Mouse (Mus musculus) T-helper 2 cell (primary cell): Measurements from ENCODE around the gene Baz2b.
"Not testable (repeated sequence)": the region's sequence is repeated elsewhere in the genome, so short reads cannot be mapped to it uniquely, and the experiment has no call there.

Source experiments
- in situ Hi-C: fragments of 300-600 bp; cut with MboI, MseI; formaldehyde crosslinking; loops from one replicate; pipeline ENCODE4 v1.15.1; 2025; ENCODE audit warnings: high pct_unique_total_duplicates

Gene Baz2b

DNA sequence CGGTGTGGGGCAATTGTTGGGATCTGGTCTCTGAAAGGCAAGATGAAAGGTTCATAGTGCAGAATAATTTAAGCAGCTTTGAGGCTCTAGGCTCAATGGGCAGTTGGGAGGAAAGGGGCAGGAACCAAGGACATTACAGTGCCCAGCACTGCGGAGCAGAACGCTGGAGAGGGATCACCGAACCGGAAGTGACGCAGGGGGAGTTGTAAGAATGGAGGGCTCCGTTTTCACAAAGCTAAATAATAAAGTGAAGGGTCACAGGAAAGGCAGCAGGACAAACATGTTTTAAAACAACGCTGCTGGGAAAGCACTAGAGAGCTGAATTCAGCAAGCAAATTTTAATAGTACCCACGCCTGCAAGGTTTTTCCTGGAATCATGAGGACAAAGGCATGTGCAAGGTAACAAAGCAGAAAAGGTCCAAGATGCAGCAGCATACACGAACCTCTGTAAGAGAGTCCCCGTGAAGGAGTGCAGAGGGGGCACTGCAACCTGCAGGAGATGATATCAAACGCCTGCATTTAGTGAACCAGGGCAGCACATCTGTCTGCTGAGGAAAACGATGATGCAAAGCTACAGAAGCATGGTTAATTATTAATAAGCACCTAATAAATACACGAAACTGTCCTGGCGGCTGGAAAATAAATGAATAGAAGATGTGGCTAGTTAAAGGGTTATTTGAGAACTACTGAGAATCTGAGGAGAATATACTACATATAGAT lies 120.0 kb downstream of the Baz2b start:
- in situ Hi-C loops = no loop called here

DNA sequence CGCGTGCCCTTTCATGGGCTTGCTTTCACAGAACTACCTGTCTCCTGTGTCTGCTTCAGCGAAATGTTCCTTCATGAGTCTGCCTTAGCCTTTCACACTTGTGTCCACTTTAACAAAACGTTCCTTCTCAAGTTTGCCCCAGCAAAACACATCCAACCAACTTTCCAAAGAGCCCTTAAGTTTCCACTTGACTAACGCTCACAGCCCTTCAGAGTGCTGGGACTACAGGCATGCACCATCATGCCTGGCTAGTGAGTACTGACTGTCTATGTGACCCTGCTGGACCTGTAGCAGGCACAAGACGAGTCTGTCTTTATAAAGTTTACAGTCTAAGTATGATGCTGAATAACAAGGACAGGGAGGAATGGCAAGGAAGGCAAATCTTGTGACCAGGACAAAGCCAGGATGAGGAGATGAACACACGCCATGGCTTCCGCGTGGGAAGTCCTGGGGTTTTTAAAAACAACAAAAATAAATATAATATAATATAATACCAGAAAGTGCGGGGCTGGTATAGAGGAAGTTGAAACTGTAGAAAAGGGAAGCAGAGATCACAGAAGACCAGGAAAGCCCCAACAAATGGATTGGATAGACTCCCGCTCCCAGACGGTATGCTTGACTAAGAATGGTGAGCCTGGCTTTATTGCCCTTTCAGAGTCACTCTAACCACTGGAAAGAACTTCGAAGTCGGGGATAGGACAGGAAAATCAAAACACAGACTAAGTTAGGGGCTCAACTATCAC lies 120.7 kb downstream of the Baz2b start:
- in situ Hi-C loops = no loop called here

DNA sequence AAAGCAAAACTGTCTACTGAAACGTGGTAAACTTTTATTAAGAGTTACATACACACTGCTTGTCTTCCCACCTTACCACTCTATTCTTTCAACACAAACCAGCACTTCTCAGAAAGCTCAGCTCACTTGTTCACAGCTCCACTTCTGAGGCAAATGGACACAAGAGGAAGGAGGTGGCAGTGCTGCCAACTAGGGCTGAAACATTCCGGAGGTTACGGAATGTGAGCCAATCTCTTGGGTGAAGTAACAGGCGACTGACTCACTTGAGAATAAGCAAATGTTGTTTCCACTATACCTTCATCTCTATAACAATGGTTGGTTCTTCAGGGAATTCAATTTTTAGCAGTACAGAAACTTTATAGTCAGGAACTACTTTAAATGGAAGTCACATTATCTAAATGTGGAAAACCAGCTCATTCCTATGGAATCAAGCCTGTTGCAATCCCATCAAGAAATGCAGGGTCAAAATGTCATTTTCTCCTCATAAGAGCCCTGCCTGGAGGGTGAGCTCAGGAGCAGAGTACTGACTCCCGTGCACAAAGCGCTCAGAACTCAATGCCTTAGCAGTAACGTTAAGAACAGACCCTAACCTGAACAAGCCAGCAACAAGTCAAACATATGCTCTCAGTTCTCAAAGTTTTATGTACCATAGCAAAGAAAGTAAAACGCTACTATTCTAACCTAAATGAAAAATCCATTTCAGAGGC lies 123.3 kb downstream of the Baz2b start:
- in situ Hi-C loops = no loop called here

DNA sequence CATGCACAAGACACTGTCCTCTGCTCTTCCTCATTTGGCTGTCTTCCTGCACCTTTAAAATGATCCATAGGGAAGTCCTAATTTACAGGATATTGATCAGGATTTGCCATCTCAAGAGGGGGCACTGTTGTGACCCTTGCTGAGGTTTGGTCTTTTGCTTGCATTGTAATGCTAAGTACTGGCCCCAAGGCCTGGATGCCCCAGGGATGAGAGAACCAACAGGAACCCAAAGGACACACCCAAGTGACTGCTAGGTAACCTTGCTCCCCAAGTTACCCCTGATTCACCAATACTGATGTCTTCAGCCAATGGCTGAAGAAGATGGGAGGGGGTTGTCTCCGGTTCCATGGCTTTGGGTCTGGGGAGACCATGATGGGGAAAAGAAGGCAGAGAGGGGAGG lies 124.8 kb downstream of the Baz2b start:
- in situ Hi-C loops = no loop called here

DNA sequence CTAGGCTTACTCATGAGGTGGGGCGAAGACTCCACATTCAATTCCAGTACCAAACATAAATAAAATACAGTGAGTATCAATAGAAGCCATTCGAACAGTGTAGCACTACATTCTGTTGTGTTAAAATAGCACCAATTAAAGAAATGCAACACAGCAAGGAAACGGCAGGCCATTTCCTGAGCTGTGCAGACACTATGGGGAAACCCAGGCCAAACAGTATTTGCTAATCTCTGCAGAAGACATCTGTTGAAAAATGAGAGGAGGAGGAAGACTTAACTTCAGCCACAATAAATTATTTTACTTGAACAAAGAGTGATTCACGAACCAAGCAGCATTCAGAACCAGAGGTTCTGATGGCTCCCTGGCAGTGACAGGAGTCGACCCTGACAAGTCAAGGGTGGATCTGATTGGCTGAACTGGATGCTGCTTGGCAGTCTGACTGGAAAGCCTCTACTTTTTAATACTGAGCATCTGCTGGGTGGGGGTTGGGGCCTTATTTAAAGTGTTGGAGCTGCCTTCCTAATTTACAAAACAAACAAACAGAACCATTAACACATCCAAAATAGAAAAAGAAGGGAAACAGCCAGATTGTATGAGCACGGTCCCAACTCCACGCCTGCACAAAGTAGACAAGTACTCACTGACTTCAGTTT lies 126.5 kb downstream of the Baz2b start:
- in situ Hi-C loops = no loop called here

DNA sequence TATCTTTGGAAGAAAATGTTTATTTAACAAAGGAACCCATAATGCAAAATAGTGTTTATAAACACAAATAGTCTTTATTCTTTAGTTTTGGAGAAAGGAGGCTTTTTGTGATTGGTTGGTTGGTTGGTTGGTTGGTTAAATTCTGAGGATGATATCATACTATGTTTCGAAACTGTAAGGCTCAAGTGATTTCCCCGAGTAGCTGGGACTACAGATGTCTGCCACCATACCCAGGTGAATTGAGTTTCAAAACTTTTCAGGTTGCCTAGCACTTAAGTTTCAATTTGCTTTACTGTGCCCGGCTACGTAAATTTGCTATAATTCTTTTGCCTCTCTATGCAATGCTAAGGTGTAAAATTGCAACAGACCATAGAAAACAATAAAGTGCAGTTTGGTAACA lies 127.4 kb downstream of the Baz2b start:
- in situ Hi-C loops = no loop called here

DNA sequence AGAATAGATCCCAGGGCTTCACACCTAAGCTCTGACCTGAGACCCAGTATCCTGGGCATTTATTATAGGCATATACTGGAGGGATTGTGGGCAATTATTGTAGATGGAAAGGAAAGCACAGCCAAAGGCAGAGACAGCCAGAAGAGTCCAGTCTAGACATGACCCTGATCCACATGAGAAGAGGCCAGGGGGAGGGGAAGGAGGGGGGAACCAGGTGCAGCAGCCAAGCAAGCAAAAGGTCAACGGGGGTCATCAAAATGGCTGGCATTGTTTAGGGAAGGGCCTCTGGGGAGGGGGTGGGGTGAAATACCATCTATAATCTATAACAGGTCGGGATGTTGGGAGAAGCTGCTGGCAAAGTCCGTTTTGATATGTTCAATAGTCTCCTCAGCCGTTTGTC lies 128.8 kb downstream of the Baz2b start:
- in situ Hi-C loops = no loop called here

DNA sequence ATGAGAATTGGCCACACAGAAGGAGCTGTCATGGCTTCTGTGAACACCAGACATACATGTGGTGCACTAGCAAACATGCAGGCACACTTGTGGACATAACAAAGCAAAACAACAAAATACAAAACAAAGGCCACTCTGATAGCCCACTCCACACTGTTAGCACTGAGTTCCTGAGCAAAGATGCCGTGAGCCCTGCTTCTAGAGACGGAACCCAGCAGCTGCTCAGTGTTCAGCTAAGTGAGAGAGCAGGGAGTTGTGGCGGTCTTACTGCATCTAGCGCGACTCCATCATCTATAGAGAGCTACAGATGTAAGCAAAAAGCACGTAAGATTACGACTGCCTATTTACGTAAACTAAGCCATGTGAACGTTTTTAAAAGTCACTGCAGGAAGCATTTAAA lies 132.0 kb downstream of the Baz2b start:
- in situ Hi-C loops = no loop called here

DNA sequence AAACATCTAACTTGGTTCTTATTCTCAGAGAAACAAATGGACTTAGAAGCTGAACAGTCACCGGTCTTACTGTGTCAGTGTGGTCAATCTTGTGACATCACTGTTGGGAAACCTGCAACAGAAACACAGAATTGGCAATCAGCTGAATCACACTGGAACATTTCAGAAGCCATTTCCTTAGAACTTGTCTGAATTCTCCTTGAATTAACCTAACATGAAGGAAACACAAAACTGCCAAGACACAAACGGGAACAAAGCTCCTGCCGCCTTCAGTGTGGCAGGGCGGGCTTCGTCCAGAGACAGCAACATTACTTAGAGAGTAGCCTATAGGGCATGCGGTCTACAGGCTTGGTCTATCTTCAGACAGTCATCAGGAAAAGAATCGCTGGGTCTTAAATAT lies 132.8 kb downstream of the Baz2b start:
- in situ Hi-C loops = no loop called here

DNA sequence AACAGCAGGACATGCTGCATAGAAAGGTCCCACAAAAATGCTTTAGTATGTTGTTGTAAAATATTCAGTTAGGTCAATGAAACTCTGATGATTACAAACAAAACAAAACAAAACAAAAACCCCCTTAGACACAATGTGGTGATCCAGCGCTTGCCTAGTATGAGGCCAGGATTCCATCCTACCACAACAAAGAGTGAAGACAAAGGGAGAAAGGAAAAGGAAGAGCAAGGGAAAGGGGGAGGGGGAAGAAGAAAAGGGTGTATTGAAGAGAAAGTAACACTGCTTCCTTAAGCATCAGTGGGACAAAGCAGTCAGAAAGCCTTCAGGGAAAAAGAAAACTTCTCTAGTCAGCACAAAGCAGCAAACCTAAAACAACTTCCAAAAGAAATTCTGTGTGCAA lies 133.6 kb downstream of the Baz2b start:
- in situ Hi-C loops = no loop called here

DNA sequence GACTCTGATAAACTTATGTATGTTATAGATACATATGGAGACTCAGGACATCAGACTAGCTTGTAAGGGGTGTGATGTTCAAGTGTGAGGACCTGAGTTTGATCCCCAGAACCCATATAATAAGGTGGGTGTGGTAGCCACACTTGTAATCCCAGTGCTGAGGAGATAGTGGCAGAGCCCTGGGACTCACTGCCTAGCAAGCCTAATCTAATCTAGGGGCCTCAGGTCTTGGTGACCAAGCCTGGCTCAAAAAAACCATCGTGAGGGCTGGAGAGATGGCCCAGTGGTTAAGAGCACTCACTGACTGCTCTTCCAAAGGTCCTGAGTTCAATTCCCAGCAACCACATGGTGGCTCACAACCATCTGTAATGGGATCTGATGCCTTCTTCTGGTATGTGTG lies 135.8 kb downstream of the Baz2b start:
- in situ Hi-C loops = not testable (repeated sequence)

DNA sequence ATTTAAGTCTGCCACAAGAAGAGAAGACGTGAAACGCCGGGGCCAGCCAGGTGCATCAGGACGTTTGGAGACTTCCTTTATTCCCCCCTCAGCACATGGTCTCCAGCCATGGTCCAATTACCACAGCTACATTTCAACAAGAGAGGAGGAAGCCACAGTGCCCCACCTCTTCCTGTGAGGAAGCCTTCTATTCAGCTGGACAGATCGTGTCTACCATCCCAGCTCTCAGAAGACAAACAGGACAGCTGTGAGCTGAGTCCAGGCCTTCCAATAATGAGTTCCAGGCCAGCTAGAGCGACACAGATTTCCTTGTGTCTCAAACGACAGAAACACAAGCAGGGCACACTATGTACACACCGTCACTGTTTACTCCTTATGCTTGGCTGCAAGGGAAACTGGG lies 137.8 kb downstream of the Baz2b start:
- in situ Hi-C loops = no loop called here

DNA sequence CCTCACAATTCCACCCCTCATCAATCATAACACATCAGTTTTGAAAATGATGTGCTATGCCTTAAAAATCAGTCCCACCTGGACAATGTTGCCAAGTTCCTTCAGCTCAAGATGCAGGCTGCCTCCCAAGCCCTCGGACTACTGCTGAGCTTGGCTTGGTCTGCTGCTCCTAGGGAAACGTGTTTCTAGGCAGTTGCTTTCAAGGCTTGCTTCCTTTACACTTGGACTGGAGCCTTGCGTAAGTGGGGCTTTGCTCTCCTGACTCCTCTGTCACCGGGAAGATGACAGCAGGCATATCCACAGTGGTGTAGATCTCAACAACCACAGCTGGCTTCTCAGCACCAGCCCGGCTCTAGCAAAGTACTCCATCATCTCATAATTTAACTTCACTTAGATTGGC lies 138.7 kb downstream of the Baz2b start:
- in situ Hi-C loops = no loop called here

DNA sequence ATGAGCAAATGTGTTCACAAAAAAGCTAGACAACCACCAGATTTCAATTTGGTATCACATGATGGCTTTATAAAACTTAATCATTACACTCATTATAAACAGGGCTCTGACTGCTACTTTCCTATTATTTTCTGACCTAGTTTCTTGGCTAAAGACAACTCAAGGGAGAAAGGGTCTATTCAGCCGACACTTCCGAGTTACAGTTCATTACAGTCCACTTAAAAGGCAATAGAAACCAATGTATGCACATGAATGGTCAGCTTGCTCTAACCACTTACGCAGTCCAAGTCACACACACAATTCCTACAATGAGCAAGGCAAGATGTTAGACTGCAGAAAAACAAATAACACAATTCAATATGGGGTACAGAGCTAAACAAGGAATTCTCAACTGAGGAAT lies 141.2 kb downstream of the Baz2b start:
- in situ Hi-C loops = no loop called here

DNA sequence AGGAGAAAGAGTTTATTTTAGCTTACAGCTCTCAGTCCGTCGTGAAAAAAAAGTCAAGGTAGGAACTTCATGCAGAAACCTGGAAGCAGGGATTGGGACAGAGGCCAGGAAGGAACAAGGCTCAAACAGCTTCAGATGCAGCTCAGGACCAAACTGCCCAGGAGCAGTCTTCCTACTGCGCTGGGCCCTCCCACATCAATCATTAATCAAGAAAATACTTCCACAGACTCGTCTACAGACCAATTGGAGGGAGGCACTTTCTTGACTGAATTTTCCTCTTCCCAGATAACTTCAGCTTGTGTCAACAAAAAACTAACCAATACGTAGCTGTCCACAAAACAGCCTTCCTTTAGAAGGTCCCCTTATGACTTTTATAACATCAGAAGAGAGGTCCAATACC lies 144.2 kb downstream of the Baz2b start:
- in situ Hi-C loops = no loop called here

DNA sequence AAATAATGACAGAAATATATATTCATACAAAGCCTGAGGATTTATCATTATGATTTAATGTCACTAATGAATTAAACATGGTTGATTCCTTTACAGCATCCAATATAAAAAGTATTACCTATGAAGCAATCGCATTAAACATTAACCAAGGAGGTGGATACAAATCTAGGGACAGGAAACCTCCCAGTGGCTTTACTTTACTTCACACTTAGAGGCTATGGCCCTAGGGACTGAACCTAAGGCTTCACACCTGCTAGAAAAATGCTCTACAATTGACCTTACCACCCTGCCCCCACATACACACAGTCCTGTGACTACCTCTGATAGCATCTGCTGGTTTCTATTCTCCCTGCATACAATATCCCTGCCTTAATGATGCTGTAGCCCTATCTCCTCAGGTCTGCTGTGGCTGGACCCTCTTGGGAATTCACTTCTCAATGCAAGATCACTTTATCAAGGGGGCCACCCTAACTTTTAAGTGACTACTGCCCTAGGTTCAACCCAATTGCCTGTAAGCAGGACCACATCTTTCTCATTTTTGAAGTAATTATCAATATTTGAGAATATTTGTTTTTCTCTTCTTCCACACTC lies 149.4 kb downstream of the Baz2b start:
- in situ Hi-C loops = no loop called here

DNA sequence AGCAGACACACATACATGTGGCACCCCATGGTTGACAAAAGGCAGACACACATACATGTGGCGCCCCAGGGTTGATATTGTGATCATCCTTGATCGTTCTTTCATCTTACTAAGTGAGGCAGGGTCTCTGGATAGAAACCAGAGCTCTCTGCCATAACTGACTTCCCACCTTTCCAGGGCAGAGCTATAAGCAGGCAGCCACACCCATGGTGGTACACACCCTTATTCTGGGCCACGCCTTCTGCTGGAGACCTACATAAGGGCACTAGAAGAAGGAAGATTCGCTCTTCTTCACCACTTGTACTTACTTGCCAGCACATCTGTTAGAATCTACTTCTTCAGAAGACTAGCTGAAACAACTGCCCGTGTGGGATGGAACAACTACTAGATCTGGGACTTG lies 150.3 kb downstream of the Baz2b start:
- in situ Hi-C loops = no loop called here

DNA sequence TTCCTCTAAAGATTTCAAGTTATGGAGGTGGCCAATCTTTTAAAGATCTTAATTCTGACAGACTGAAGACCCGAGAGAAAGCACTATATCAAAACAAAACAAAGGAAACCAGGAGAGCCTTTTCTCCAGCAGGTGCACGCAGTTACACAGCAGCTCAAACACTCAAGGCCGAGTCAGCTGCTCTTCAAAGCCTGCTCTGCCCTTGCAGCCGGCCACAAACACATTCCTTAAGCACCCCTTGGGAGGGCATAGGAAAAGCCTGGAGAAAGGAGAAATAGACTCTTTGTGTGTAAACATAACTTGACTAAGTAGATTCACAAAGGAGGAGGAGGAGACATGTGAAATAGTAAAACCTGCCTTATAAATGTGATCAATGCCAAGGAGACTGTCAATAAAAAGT lies 153.6 kb downstream of the Baz2b start:
- in situ Hi-C loops = no loop called here

DNA sequence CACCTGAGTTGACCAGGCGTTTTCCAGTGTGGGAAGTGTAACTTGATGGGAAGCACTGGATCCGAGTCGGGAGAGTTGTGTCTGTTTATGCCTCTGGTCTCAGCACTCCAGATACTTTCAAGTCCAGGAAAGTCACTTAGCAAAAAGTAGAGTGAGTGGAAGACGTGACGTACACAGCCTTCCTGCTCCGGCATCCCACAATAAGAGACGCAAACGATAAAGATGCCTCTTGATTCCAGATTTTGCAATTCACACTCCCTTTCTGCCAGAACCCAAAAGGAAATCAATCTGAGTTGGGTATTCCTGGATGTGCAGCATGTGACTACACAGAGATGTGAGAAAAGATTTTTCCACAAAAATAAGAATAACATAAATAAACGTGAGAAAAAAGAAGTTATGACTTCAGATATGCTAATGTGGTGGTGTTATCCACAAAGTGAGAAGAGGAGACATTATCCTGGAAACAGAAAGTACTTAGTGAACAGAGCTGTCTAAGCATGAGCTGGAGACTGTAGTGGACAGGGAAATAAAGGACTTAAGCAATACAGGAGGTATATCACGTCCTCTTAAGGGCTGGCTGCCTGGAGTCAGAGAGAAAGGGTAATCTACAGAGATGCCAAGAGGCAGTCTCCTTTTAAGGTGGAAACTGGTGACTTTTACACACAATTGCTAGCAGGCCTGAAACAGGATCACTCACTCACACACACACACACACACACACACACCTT lies 154.7 kb downstream of the Baz2b start:
- in situ Hi-C loops = no loop called here

DNA sequence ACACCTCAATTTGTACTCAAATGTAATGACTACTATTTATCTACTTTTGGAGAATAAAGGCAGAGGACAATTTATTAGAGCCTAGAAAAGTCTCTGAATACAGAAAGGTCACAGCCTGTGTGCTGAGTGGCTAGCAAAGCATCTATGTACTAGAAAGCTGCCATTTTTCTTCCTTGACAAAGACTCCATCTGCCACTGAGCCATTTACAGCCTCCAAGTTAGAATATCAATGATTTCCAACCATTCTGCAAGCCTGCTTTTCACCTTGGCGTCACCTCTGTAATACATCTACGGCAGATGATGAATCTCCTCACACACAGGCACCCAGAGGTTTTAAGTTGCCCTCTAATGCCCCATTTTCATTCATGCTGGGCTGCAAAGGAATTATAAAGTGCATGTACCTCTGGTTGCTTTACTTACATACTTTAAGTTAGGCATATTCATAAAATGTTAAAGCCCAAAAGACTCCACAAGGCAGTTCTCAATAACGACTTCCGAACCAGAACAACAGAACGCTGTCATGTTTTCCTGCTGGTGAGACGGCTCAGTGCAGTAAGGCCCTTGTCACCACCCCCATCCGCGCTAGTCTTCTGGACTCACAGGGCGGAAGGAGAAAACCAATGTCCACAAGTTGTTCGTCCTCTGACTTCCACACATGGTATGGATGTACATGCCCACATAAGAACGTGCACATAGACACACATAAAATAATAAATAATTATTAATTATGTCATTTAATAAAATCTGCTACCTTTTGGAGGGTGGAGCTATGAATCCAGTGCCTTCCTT lies 156.2 kb downstream of the Baz2b start:
- in situ Hi-C loops = no loop called here
